ENCODE assay signal across 14 mouse cellular contexts in the genomic region with DNA sequence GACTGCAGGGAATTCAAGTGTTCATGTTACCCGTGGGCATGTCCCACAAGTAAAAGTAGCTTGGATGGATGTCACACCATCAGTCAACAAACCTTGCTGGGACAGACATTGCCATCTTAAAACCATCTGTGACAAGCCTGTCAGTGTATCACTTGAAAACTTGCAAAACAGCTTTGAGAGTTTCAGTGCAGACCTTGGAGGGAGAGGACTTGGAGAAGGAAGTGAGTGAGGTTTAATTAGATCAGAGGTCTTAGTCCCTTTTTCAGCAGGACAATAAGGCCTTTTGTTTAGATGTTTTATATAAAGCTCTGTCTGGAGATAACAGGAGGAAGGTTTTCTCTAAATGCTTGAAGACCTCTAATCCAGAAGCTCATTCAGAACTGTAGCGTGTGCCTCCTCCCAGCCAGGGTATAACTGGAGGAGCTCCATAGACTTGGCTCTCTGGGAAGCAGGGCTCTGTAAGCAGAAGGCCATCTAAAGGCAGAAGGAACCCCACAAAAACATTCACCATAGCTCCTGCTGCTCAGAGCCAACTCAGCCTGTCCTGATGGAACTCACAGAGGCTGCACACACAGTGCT. TPM values are rescaled to one million over a fixed set of nuclear protein-coding genes. Genes with fewer than 3 reads are reported as not detected.
"Had no signal": no experiment of that assay in that cellular context is flagged by ENCODE, and none has a peak within 500 bp of the region (broad histone marks: within the 10 kb centered on the region; RNA-seq: fewer than 3 reads in every experiment).

No protein-coding gene starts in this region.

RNA-seq across cellular contexts. Expression of a gene that starts 24.1 kb away (rescaled TPM):
- total RNA-seq: heart, adult 18-20 months; heart, postnatal 10 days; heart, postnatal 25 days; left cerebral cortex, postnatal 14 days had no signal
- polyA plus RNA-seq: gonadal fat pad, adult 2 months; heart, embryonic 10.5 days; heart, embryonic 14.5 days; hindbrain, embryonic 10.5 days; hindbrain, embryonic 12.5 days; inflammation-experienced regulatory T-cells, adult 6 months; limb, embryonic 10.5 days; limb, embryonic 12.5 days; liver, embryonic 11.5 days; liver, embryonic 13.5 days had no signal
